38 mouse cellular contexts compared by ENCODE assay signal in the genomic region with DNA sequence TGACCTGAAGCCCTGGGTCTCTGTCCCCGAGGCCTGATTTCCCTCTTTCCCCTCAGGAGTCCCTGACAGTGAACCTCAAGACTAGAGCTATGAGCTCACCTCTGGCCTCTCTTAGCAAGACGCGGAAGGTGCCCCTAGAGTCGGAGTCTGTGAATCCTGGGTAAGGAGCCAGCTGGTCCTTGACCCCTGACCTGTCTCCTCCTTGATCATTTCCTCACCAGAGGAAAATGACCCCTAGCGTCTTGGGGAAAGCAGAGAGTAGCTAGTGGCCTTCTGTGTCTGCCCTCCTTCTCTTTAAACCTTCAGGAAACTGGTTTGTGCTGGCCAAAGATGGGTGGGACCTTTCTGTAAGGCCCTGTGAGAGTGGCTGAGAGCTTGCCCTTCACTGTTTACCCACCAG. TPM values are rescaled to one million over a fixed set of nuclear protein-coding genes. Genes with fewer than 3 reads are reported as not detected.
DNase-seq lines count a peak whose midpoint lies in the region; ATAC-seq and TF ChIP-seq lines count a peak whose summit lies in the region.
"Had no signal": no experiment of that assay in that cellular context is flagged by ENCODE, and none has a peak within 500 bp of the region (broad histone marks: within the 10 kb centered on the region; RNA-seq: fewer than 3 reads in every experiment).

No protein-coding gene starts in this region.

- H3K9ac ChIP-seq in heart, embryonic 11.5 days (ENCODE audit: low read depth, low read length) = no peak overlapping the region
- 0 out of 2 replicates have a peak overlapping the region, but pooled peaks have one; percentile 18 for H3K9ac ChIP-seq in lung, embryonic 16.5 days (ENCODE audit: low read length)
- H3K9ac ChIP-seq: forebrain, embryonic 13.5 days; heart, embryonic 15.5 days; hindbrain, embryonic 12.5 days; kidney, embryonic 15.5 days; liver, embryonic 15.5 days; lung, embryonic 15.5 days; neural tube, embryonic 12.5 days had no signal

- no peak for TF ChIP-seq POLR2A in lung, adult 2 months (IDR thresholded peaks at IDR 0.05; ENCODE audit: borderline replicate concordance, extremely low read depth, low read depth, low read length)

- no peaks in the 10 kb centered on the region for H3K27me3 ChIP-seq in heart, embryonic 10.5 days (ENCODE audit: insufficient read depth, poor library complexity, severe bottlenecking)
- H3K27me3 ChIP-seq in heart, embryonic 11.5 days (ENCODE audit: control insufficient read depth, insufficient read depth, low read length) = 0 out of 2 replicates have a peak, but pooled peaks cover 2% of the 10 kb centered on the region
- H3K27me3 ChIP-seq in lung, embryonic 16.5 days (ENCODE audit: control insufficient read depth, insufficient read depth, low read depth, low read length) = no peaks in the 10 kb centered on the region
- H3K27me3 ChIP-seq: forebrain, embryonic 13.5 days; heart, embryonic 15.5 days; hindbrain, embryonic 12.5 days; kidney, embryonic 15.5 days; liver, embryonic 15.5 days; lung, embryonic 15.5 days; neural tube, embryonic 12.5 days had no signal

- H3K27ac ChIP-seq in heart, embryonic 10.5 days = peak overlapping the region; percentile 24; the same call in 1 of the 2 replicates
- no peak overlapping the region for H3K27ac ChIP-seq in heart, embryonic 11.5 days (ENCODE audit: low read depth, low read length)
- H3K27ac ChIP-seq in lung, embryonic 16.5 days (ENCODE audit: low read length) = no peak overlapping the region
- H3K27ac ChIP-seq: forebrain, embryonic 13.5 days; gastrocnemius, adult 2 months; heart, embryonic 15.5 days; hindbrain, embryonic 12.5 days; kidney, embryonic 15.5 days; liver, embryonic 15.5 days; lung, embryonic 15.5 days; macrophage; neural tube, embryonic 12.5 days had no signal

- TF ChIP-seq CTCF in lung, adult 2 months (IDR thresholded peaks at IDR 0.05; ENCODE audit: insufficient read depth, low read length) = no peak

- H3K4me2 ChIP-seq in heart, embryonic 11.5 days = no peak overlapping the region
- H3K4me2 ChIP-seq in lung, embryonic 16.5 days (ENCODE audit: low read depth, low read length) = no peak overlapping the region
- H3K4me2 ChIP-seq: forebrain, embryonic 13.5 days; heart, embryonic 15.5 days; hindbrain, embryonic 12.5 days; kidney, embryonic 15.5 days; liver, embryonic 15.5 days; lung, embryonic 15.5 days; midbrain, embryonic 11.5 days; neural tube, embryonic 12.5 days had no signal

- H3K4me1 ChIP-seq in heart, embryonic 10.5 days = peaks cover 53% of the 10 kb centered on the region
- peaks cover 6% of the 10 kb centered on the region for H3K4me1 ChIP-seq in heart, embryonic 11.5 days (ENCODE audit: control insufficient read depth, insufficient read depth, low read length)
- H3K4me1 ChIP-seq in lung, embryonic 16.5 days (replicated peaks; ENCODE audit: control insufficient read depth, insufficient read depth, low read length) = peaks cover 7% of the 10 kb centered on the region; the same call in 1 of the 2 replicates
- H3K4me1 ChIP-seq in lung, adult 2 months (ENCODE audit: control insufficient read depth, insufficient read depth, low read length) = no peaks in the 10 kb centered on the region
- H3K4me1 ChIP-seq: hindbrain, embryonic 12.5 days had no signal

- no peak for DNase-seq in heart, embryonic 10.5 days (ENCODE audit: low spot score)
- no peak for DNase-seq in lung, adult 2 months
- peak; percentile 33 for DNase-seq in ES-CJ7 (ENCODE audit: low read depth, low spot score)
- DNase-seq in embryo, embryonic 9.5 days (ENCODE audit: extremely low spot score) = peak; percentile 44
- DNase-seq in frontal cortex, postnatal 10 days (ENCODE audit: low spot score in 2 of 2) = no peak
- no peak for DNase-seq in gastrocnemius, postnatal 25 days
- DNase-seq: adrenal gland, postnatal 10 days; cerebellum, adult 8-10 months; cerebellum, postnatal 25 days; gastrocnemius, adult 2 months; kidney, adult 18-20 months; kidney, postnatal 25 days; spleen, adult 18-20 months; thymus, adult 18-20 months; thymus, postnatal 25 days had no signal

- ATAC-seq in heart, embryonic 11.5 days (replicated peaks; ENCODE audit: insufficient number of reproducible peaks, low FRiP score, low TSS enrichment) = no peak
- ATAC-seq in lung, embryonic 16.5 days (ENCODE audit: low read depth) = no peak
- ATAC-seq: forebrain, embryonic 13.5 days; inflammation-experienced regulatory T-cells, adult 6 months; midbrain, embryonic 16.5 days had no signal

- no peaks in the 10 kb centered on the region for H3K9me3 ChIP-seq in heart, embryonic 10.5 days
- H3K9me3 ChIP-seq in heart, embryonic 11.5 days (replicated peaks; ENCODE audit: control insufficient read depth, low read length) = no peaks in the 10 kb centered on the region
- no peaks in the 10 kb centered on the region for H3K9me3 ChIP-seq in lung, embryonic 16.5 days (ENCODE audit: control insufficient read depth, low read length)
- H3K9me3 ChIP-seq: forebrain, embryonic 13.5 days; heart, embryonic 15.5 days; hindbrain, embryonic 12.5 days; kidney, embryonic 15.5 days; liver, embryonic 15.5 days; lung, embryonic 15.5 days; neural tube, embryonic 12.5 days had no signal

- no peak overlapping the region for H3K4me3 ChIP-seq in heart, embryonic 10.5 days
- H3K4me3 ChIP-seq in heart, embryonic 11.5 days (ENCODE audit: low read depth, low read length) = no peak overlapping the region
- no peak overlapping the region for H3K4me3 ChIP-seq in lung, embryonic 16.5 days (ENCODE audit: low read length)
- H3K4me3 ChIP-seq in lung, adult 2 months (replicated peaks; ENCODE audit: extremely low read depth, low read depth, low read length) = no peak overlapping the region
- H3K4me3 ChIP-seq: forebrain, embryonic 13.5 days; gastrocnemius, adult 2 months; heart, embryonic 15.5 days; hindbrain, embryonic 12.5 days; kidney, embryonic 15.5 days; liver, embryonic 15.5 days; lung, embryonic 15.5 days; myocyte; neural tube, embryonic 12.5 days had no signal

- WGBS in heart, embryonic 10.5 days = 53% methylated on average over 5 of the region's 5 CpGs
- 41% methylated on average over 5 of the region's 5 CpGs for WGBS in heart, embryonic 11.5 days (ENCODE audit: insufficient replicate concordance)
- 17% methylated on average over 5 of the region's 5 CpGs for WGBS in lung, embryonic 16.5 days
- WGBS in lung, adult 2 months = 29% methylated on average over 5 of the region's 5 CpGs

- H3K36me3 ChIP-seq in heart, embryonic 10.5 days = no peaks in the 10 kb centered on the region
- no peaks in the 10 kb centered on the region for H3K36me3 ChIP-seq in heart, embryonic 11.5 days (ENCODE audit: control insufficient read depth, insufficient read depth, low read length)
- no peaks in the 10 kb centered on the region for H3K36me3 ChIP-seq in lung, embryonic 16.5 days (ENCODE audit: control insufficient read depth, insufficient read depth, low read length)
- H3K36me3 ChIP-seq: heart, embryonic 15.5 days; hindbrain, embryonic 12.5 days; kidney, embryonic 15.5 days; liver, embryonic 15.5 days; lung, embryonic 15.5 days; neural tube, embryonic 12.5 days had no signal

RNA-seq across cellular contexts. Expression of gene Ubxn11, which starts 5.8 kb away (rescaled TPM):
- 2.6 and 2.9 TPM in 2 replicates for polyA plus RNA-seq in heart, embryonic 10.5 days (2016; fragmentation: Nextera tagmentation; extraction: Ambion mirVana)
- 2.0 and 3.2 TPM in 2 replicates for polyA plus RNA-seq in heart, embryonic 11.5 days (2014; fragmentation: Nextera tagmentation; extraction: Ambion mirVana)
- 14.9 and 16.6 TPM in 2 replicates for polyA plus RNA-seq in lung, embryonic 16.5 days (2015; fragmentation: Nextera tagmentation; extraction: Ambion mirVana)
- 28.8 and 30.0 TPM in 2 replicates for polyA plus RNA-seq in lung, adult 2 months (2012; rRNA removed)
- 1 to 10 TPM; 1.0 to 1.3 TPM for total RNA-seq in gastrocnemius, postnatal 25 days (2021)

RNA-seq across cellular contexts. Expression of gene Cd52, which starts 13.3 kb away (rescaled TPM):
- polyA plus RNA-seq in heart, embryonic 10.5 days (2016; fragmentation: Nextera tagmentation; extraction: Ambion mirVana) = 1.7 and 4.2 TPM in 2 replicates
- polyA plus RNA-seq in heart, embryonic 11.5 days (2014; fragmentation: Nextera tagmentation; extraction: Ambion mirVana) = 3.9 and 6.2 TPM in 2 replicates
- 23.8 and 24.7 TPM in 2 replicates for polyA plus RNA-seq in lung, embryonic 16.5 days (2015; fragmentation: Nextera tagmentation; extraction: Ambion mirVana)
- polyA plus RNA-seq in lung, adult 2 months (2012; rRNA removed) = 52.8 and 76.5 TPM in 2 replicates
- 1 to 10 TPM in 1 of 2 experiments, under 1 TPM in 1; 0.61 to 1.2 TPM for total RNA-seq in gastrocnemius, postnatal 25 days (2021)
- polyA plus RNA-seq: myocyte had no signal

RNA-seq across cellular contexts. Expression of gene Sh3bgrl3, which starts 20.4 kb away (rescaled TPM):
- 188 and 243 TPM in 2 replicates for polyA plus RNA-seq in heart, embryonic 10.5 days (2016; fragmentation: Nextera tagmentation; extraction: Ambion mirVana)
- 179 and 220 TPM in 2 replicates for polyA plus RNA-seq in heart, embryonic 11.5 days (2014; fragmentation: Nextera tagmentation; extraction: Ambion mirVana)
- polyA plus RNA-seq in lung, embryonic 16.5 days (2015; fragmentation: Nextera tagmentation; extraction: Ambion mirVana) = 466 and 467 TPM in 2 replicates
- polyA plus RNA-seq in lung, adult 2 months (2012; rRNA removed) = 654 and 703 TPM in 2 replicates
- total RNA-seq in gastrocnemius, postnatal 25 days (2021) = 10 to 100 TPM; 19.1 to 26.6 TPM

RNA-seq across cellular contexts. Expression of gene Crybg2, which starts 47.6 kb away (rescaled TPM):
- 0.78 and 2.7 TPM in 2 replicates for polyA plus RNA-seq in heart, embryonic 10.5 days (2016; fragmentation: Nextera tagmentation; extraction: Ambion mirVana)
- polyA plus RNA-seq in heart, embryonic 11.5 days (2014; fragmentation: Nextera tagmentation; extraction: Ambion mirVana) = 0.52 and 1.1 TPM in 2 replicates
- polyA plus RNA-seq in lung, embryonic 16.5 days (2015; fragmentation: Nextera tagmentation; extraction: Ambion mirVana) = 4.2 and 7.0 TPM in 2 replicates
- 7.2 and 14.7 TPM in 2 replicates for polyA plus RNA-seq in lung, adult 2 months (2012; rRNA removed)
- total RNA-seq in gastrocnemius, postnatal 25 days (2021) = not detected
- total RNA-seq: gastrocnemius, adult 2 months; heart, postnatal 25 days had no signal
- polyA plus RNA-seq: macrophage had no signal

RNA-seq across cellular contexts. Expression of gene Zfp683, which starts 54.6 kb away (rescaled TPM):
- polyA plus RNA-seq in heart, embryonic 10.5 days (2016; fragmentation: Nextera tagmentation; extraction: Ambion mirVana) = not detected in 2 replicates
- not detected in 2 replicates for polyA plus RNA-seq in heart, embryonic 11.5 days (2014; fragmentation: Nextera tagmentation; extraction: Ambion mirVana)
- not detected in 2 replicates for polyA plus RNA-seq in lung, embryonic 16.5 days (2015; fragmentation: Nextera tagmentation; extraction: Ambion mirVana)
- 0.27 and 0.58 TPM in 2 replicates for polyA plus RNA-seq in lung, adult 2 months (2012; rRNA removed)
- total RNA-seq in gastrocnemius, postnatal 25 days (2021) = not detected
- total RNA-seq: gastrocnemius, adult 2 months; heart, adult 8-10 months; heart, postnatal 25 days; layer of hippocampus, adult 8-10 months; layer of hippocampus, postnatal 25 days; left cerebral cortex, postnatal 10 days; liver, adult 2 months had no signal
- polyA plus RNA-seq: forebrain, embryonic 13.5 days; frontal cortex, adult 2 months; heart, embryonic 15.5 days; hindbrain, embryonic 12.5 days; kidney, embryonic 15.5 days; limb, embryonic 11.5 days; liver, embryonic 15.5 days; lung, embryonic 15.5 days; macrophage; midbrain, embryonic 11.5 days; midbrain, embryonic 16.5 days; myocyte; neural tube, embryonic 12.5 days; stomach, embryonic 16.5 days had no signal

Comparison
In these comparisons a context has a peak if more than half of its experiments do, and no peak if none do; other contexts are left out.
1. DNase-seq: peak in ES-CJ7 (single experiment) and embryo, embryonic 9.5 days (single experiment); none in heart, embryonic 10.5 days (single experiment), lung, adult 2 months (single experiment), frontal cortex, postnatal 10 days (0 of 2) and gastrocnemius, postnatal 25 days (single experiment).